Mouse (Mus musculus) embryonic facial prominence, embryonic 11.5 days (tissue): ENCODE results near the gene Gcnt7. TPM values are rescaled to one million over a fixed set of nuclear protein-coding genes. Genes with fewer than 3 reads are reported as not detected.

Experiments used
- ATAC-seq: fragments of 200-750 bp; cut with Nextera tagmentation; replicated peaks from 2 replicates; pipeline ENCODE4 v1.8.0; 2017; ENCODE audit warnings: low read depth; ENCODE audit not compliant: insufficient number of reproducible peaks, low FRiP score, low TSS enrichment
- DNase-seq: peaks from one replicate; pipeline ENCODE4 v3.0.0-alpha.2; 2015; ENCODE audit warnings: low spot score
- H3K27ac ChIP-seq: fragments of 300-500 bp; sonication (generic); replicated peaks from 2 replicates; pipeline ENCODE4 v1.5.1; 2014; ENCODE audit warnings: mild to moderate bottlenecking, low read depth, low read length, control low read depth
- H3K27me3 ChIP-seq: fragments of 300-500 bp; sonication (generic); 2 replicates; pipeline ENCODE4 v1.6.1; 2014; ENCODE audit warnings: mild to moderate bottlenecking, low read length, moderate library complexity, mixed read lengths; ENCODE audit not compliant: control insufficient read depth, insufficient read depth
- H3K36me3 ChIP-seq: fragments of 300-500 bp; sonication (generic); replicated peaks from 2 replicates; pipeline ENCODE4 v1.6.1; 2014; ENCODE audit warnings: low read depth, mild to moderate bottlenecking, low read length, moderate library complexity, mixed read lengths; ENCODE audit not compliant: control insufficient read depth, insufficient read depth
- H3K4me1 ChIP-seq: fragments of 300-500 bp; sonication (generic); 2 replicates; pipeline ENCODE4 v1.6.1; 2014; ENCODE audit warnings: low read length, mixed read lengths; ENCODE audit not compliant: control insufficient read depth, insufficient read depth
- H3K4me2 ChIP-seq: fragments of 300-500 bp; sonication (generic); 2 replicates; pipeline ENCODE4 v1.6.1; 2014; ENCODE audit warnings: low read depth, mild to moderate bottlenecking, control low read depth, low read length, moderate library complexity
- H3K4me3 ChIP-seq: fragments of 300-500 bp; sonication (generic); 2 replicates; pipeline ENCODE4 v1.5.1; 2014; ENCODE audit warnings: low read depth, low read length, control low read depth
- H3K9ac ChIP-seq: fragments of 300-500 bp; sonication (generic); replicated peaks from 2 replicates; pipeline ENCODE4 v1.6.1; 2014; ENCODE audit warnings: mild to moderate bottlenecking, control low read depth, low read length
- H3K9me3 ChIP-seq: fragments of 300-500 bp; sonication (generic); replicated peaks from 2 replicates; pipeline ENCODE4 v1.6.1; 2016; ENCODE audit warnings: mild to moderate bottlenecking, low read length, inconsistent platforms, mixed read lengths; ENCODE audit not compliant: control insufficient read depth
- WGBS: fragments of 180-500 bp; shearing (Covaris S2); extraction: QIAGEN DNeasy Blood & Tissue Kit; methylation state at CpG from one replicate; pipeline ENCODE4 v1.1.7; 2014; 5-methylcytosine and 5-hydroxymethylcytosine counted together
- polyA plus RNA-seq: library from polyadenylated mRNA; unstranded; fragments of >200 nt; fragmentation: Nextera tagmentation; extraction: Ambion mirVana; gene quantifications from 2 replicates; pipeline ENCODE4 v1.2.1, GENCODE M21; 2014

The Gcnt7 gene
- 0.22 and 0.49 TPM in 2 replicates for polyA plus RNA-seq

GRCm38 (mm10) chr2:172458496-172458895, at the start of gene Gcnt7:
TSS of gene Gcnt7 (minus strand) at chr2:172458596.
- H3K27me3 ChIP-seq: no peaks in the 10 kb centered on the region
- no peak within 1 kb of the TSS for H3K4me3 ChIP-seq
- H3K36me3 ChIP-seq: no peaks in the 10 kb centered on the region; the same call in 1 of the 2 replicates
- H3K4me2 ChIP-seq: no peak within 1 kb of the TSS
- DNase-seq (no peak), ATAC-seq (no peak)
- 89% methylated on average over 11 of the region's 11 CpGs for WGBS
- no peaks in the 10 kb centered on the region for H3K4me1 ChIP-seq
- no peaks in the 10 kb centered on the region for H3K9me3 ChIP-seq
- H3K27ac ChIP-seq: no peak within 1 kb of the TSS
- H3K9ac ChIP-seq: no peak within 1 kb of the TSS

- Histone ChIP-seq H3K4me1 (no peaks in the 10 kb centered on the region), H3K36me3 (no peaks in the 10 kb centered on the region), H3K9me3 (no peaks in the 10 kb centered on the region), H3K27me3 (no peaks in the 10 kb centered on the region), H3K9ac (no peak overlapping the region), H3K4me2 (no peak overlapping the region), H3K27ac (no peak overlapping the region), H3K4me3 (no peak overlapping the region)
- ATAC-seq (no peak), DNase-seq (no peak)
- 91% methylated on average over 7 of the region's 7 CpGs for WGBS
Observed at GRCm38 (mm10) chr2:172506121-172506520, 47.7 kb upstream of the Gcnt7 start.

GRCm38 (mm10) chr2:172502168-172502567, 43.8 kb upstream of the Gcnt7 start:
- no peak for ATAC-seq
- H3K9me3 ChIP-seq: no peaks in the 10 kb centered on the region
- WGBS: 47% methylated on average over 14 of the region's 14 CpGs
- no peak overlapping the region for H3K4me2 ChIP-seq
- H3K27me3 ChIP-seq: no peaks in the 10 kb centered on the region
- H3K4me3 ChIP-seq: no peak overlapping the region
- no peak overlapping the region for H3K9ac ChIP-seq
- no peaks in the 10 kb centered on the region for H3K4me1 ChIP-seq
- H3K27ac ChIP-seq: no peak overlapping the region
- H3K36me3 ChIP-seq: no peaks in the 10 kb centered on the region
- DNase-seq: peak; percentile 28

GRCm38 (mm10) chr2:172501341-172501740, 42.9 kb upstream of the Gcnt7 start:
- H3K4me1 ChIP-seq: no peaks in the 10 kb centered on the region
- no peak overlapping the region for H3K4me3 ChIP-seq
- no peaks in the 10 kb centered on the region for H3K27me3 ChIP-seq
- ATAC-seq (no peak), DNase-seq (peak; percentile 86)
- under 1% methylated on average over 4 of the region's 4 CpGs for WGBS
- no peak overlapping the region for H3K9ac ChIP-seq
- no peaks in the 10 kb centered on the region for H3K9me3 ChIP-seq
- no peaks in the 10 kb centered on the region for H3K36me3 ChIP-seq
- no peak overlapping the region for H3K4me2 ChIP-seq
- no peak overlapping the region for H3K27ac ChIP-seq

GRCm38 (mm10) chr2:172500752-172501316, 42.4 kb upstream of the Gcnt7 start:
- Histone ChIP-seq H3K27ac (no peak overlapping the region), H3K9me3 (no peaks in the 10 kb centered on the region), H3K4me1 (no peaks in the 10 kb centered on the region), H3K36me3 (no peaks in the 10 kb centered on the region), H3K4me3 (no peak overlapping the region), H3K9ac (no peak overlapping the region), H3K27me3 (no peaks in the 10 kb centered on the region), H3K4me2 (no peak overlapping the region)
- 49% methylated on average over 7 of the region's 7 CpGs for WGBS
- ATAC-seq (no peak), DNase-seq (no peak)

GRCm38 (mm10) chr2:172498823-172499222, 40.4 kb upstream of the Gcnt7 start:
- no peaks in the 10 kb centered on the region for H3K9me3 ChIP-seq
- no peaks in the 10 kb centered on the region for H3K36me3 ChIP-seq
- no peaks in the 10 kb centered on the region for H3K4me1 ChIP-seq
- no peaks in the 10 kb centered on the region for H3K27me3 ChIP-seq
- H3K4me3 ChIP-seq: no peak overlapping the region
- no peak overlapping the region for H3K9ac ChIP-seq
- H3K27ac ChIP-seq: no peak overlapping the region
- WGBS: 67% methylated on average over 3 of the region's 3 CpGs
- H3K4me2 ChIP-seq: no peak overlapping the region
- ATAC-seq (no peak), DNase-seq (no peak)

GRCm38 (mm10) chr2:172496736-172497345, 38.4 kb upstream of the Gcnt7 start:
- no peaks in the 10 kb centered on the region for H3K27me3 ChIP-seq
- H3K27ac ChIP-seq: no peak overlapping the region
- DNase-seq: no peak
- no peaks in the 10 kb centered on the region for H3K36me3 ChIP-seq
- no peak overlapping the region for H3K4me3 ChIP-seq
- no peak for ATAC-seq
- 61% methylated on average over 8 of the region's 8 CpGs for WGBS
- H3K4me2 ChIP-seq: no peak overlapping the region
- no peaks in the 10 kb centered on the region for H3K4me1 ChIP-seq
- no peak overlapping the region for H3K9ac ChIP-seq
- H3K9me3 ChIP-seq: no peaks in the 10 kb centered on the region

- no peaks in the 10 kb centered on the region for H3K36me3 ChIP-seq
- H3K9me3 ChIP-seq: no peaks in the 10 kb centered on the region
- WGBS: 29% methylated on average over 12 of the region's 12 CpGs
- no peaks in the 10 kb centered on the region for H3K27me3 ChIP-seq
- no peak overlapping the region for H3K9ac ChIP-seq
- H3K27ac ChIP-seq: no peak overlapping the region
- DNase-seq (peak; percentile 70), ATAC-seq (peak; percentile 51)
- no peaks in the 10 kb centered on the region; the same call in 1 of the 2 replicates for H3K4me1 ChIP-seq
- H3K4me3 ChIP-seq: no peak overlapping the region
- no peak overlapping the region for H3K4me2 ChIP-seq
Observed at GRCm38 (mm10) chr2:172484696-172485370, 26.4 kb upstream of the Gcnt7 start.
